Mouse (Mus musculus) heart, postnatal 10 days (tissue): ENCODE measurements around the gene Exoc6b. TPM values are rescaled to one million over a fixed set of nuclear protein-coding genes. Genes with fewer than 3 reads are reported as not detected.

Experiments used
- DNase-seq, 2 experiments: peaks; one replicate each; pipeline ENCODE4 v3.0.0; 2021
- intact Hi-C: fragments of 180-260 bp; cut with DNase I; formaldehyde crosslinking; loops from one replicate; pipeline ENCODE4 v1.15.1; 2025
- total RNA-seq, 2 experiments: library from RNA; stranded (reverse); gene quantifications; 2 replicates each; pipeline ENCODE4 v1.2.3; 2021

Exoc6b gene
- total RNA-seq, 2 experiments from 2014 or later = 21.8 to 24.2 TPM

DNA sequence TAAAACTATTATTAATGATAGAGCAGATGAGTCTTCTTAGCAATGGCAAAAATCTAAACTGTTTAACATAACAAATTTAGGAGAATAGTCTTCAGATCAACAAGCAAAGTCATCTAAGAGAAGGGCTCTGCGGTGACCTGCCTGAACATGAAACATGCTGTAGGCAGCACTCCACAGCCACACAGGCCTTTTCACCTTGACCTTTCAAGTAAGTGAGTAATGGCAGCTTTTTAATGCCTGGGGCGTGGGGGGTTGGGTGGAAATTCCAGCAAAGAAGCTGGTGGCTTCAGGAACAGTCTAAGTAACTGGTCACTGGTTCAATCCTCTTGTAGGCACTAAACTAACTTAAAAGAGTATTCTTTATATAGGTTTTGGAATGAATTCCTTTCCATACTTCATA is 58.9 kb downstream of the Exoc6b start:
- intact Hi-C loops = loop anchor here (10.0 kb wide), 2 partner anchors 416 to 916 kb away; partner anchors contain the start of gene Cyp26b1
- no peak for DNase-seq

GRCm38 (mm10) chr6:84995418-84995817 is 73.9 kb downstream of the Exoc6b start:
- no peak for DNase-seq
- intact Hi-C loops = no loop called here

GRCm38 (mm10) chr6:84976563-84976971 is 92.7 kb downstream of the Exoc6b start:
- intact Hi-C loops = loop anchor here (5.0 kb wide), 1 partner anchor 44 kb away; no protein-coding TSS in a partner anchor

DNA sequence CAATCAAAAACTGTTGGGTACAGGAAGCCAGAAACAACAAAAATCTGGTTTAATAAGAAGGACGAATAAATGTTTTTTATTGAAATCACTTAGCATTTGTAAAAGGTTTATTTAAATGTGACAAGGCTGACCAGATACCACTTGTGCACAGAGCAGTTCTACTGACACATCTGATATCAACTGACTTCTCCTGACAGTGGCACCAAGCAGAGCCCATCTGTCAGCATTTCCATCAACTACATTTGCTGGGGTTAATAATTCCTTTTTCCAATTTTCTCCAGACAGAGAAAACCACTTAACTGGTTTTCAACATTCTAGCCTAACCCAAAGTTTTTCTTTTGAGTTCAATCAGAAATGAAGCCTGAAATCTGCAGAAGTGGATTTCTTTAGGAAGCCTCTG is 100.8 kb downstream of the Exoc6b start:
- no peak for DNase-seq
- intact Hi-C loops = no loop called here

More at GRCm38 (mm10) chr6:84976563-84976971, 92.7 kb downstream of the Exoc6b start:
- DNase-seq = peak; percentile 63 to 78

GRCm38 (mm10) chr6:84964729-84965415 is 104.4 kb downstream of the Exoc6b start:
- intact Hi-C loops = no loop called here
- DNase-seq = no peak

GRCm38 (mm10) chr6:84963044-84963443 is 106.3 kb downstream of the Exoc6b start:
- intact Hi-C loops = no loop called here
- no peak for DNase-seq

DNA sequence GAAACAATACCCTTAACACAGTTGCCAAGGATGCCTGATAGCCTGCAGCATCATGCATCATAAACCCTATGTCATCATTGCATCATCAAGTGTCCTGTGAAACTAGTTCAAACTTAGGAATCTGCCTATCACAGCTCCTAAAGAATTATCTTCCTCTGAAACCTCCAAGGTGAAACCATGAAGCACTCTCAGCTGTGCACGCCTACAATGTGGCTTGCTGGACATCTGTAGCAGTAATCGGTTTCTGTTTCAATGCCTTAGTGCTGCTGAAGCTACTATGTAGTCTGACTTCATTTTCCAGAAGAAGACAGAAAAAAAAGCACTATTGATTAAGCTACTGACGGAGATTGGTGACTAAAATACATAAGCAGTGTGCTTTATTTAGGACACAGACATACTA is 107.5 kb downstream of the Exoc6b start:
- intact Hi-C loops = no loop called here
- DNase-seq = no peak

- intact Hi-C loops = no loop called here
- DNase-seq = no peak
Measured at GRCm38 (mm10) chr6:84959520-84959919, 109.8 kb downstream of the Exoc6b start.

GRCm38 (mm10) chr6:84951621-84952020 is 117.7 kb downstream of the Exoc6b start:
- intact Hi-C loops = no loop called here
- DNase-seq = no peak

DNA sequence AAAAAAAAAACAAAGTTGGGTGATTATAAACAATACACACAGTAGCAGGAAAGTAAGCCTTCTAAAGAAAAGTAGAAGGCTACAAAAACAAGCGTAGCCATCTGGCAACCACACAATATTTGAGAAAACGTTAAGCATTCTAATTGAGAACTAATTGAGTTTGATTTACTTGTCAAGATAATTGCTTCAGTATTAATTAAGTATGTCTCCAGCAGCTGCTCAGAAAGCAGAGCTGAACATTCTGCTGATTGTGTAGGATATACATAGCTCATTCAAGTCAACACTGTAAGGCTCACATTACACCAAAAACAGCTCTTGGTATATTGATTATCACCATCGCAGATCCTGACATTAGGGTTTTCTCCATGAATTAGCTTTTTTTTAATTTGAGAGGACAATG is 122.7 kb downstream of the Exoc6b start:
- no peak for DNase-seq
- intact Hi-C loops = no loop called here

DNA sequence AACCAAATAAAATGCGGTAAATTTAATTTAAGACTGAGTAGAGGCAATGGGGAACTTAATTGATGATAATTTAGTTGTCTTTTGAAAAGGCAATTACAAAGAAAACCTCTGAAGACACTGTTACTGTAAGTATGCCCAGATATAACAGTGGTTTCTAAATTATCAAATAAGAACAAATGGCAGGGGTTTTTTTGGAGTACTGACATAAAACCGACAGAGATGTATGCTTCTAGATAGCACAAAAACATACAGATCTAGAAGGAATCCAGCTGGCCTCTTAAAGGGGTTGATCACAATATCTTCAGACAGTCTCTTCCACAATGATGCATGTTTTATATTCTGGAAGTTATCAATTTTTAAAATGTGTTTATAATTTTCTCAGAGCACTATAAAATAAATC is 123.2 kb downstream of the Exoc6b start:
- intact Hi-C loops = no loop called here
- no peak for DNase-seq

- DNase-seq = peak; percentile 61 to 69
- intact Hi-C loops = loop anchor here (5.0 kb wide), 1 partner anchor 44 kb away; no protein-coding TSS in a partner anchor
Measured at GRCm38 (mm10) chr6:84932953-84933921, 136.1 kb downstream of the Exoc6b start.

- intact Hi-C loops = loop anchor here (5.0 kb wide), 1 partner anchor 46 kb away; no protein-coding TSS in a partner anchor
- DNase-seq = no peak
Measured at GRCm38 (mm10) chr6:84931051-84931450, 138.3 kb downstream of the Exoc6b start.

- peak in 1 of 2 experiments; percentile 23 for DNase-seq
- intact Hi-C loops = no loop called here
Measured at GRCm38 (mm10) chr6:84926066-84926465, 143.2 kb downstream of the Exoc6b start.

DNA sequence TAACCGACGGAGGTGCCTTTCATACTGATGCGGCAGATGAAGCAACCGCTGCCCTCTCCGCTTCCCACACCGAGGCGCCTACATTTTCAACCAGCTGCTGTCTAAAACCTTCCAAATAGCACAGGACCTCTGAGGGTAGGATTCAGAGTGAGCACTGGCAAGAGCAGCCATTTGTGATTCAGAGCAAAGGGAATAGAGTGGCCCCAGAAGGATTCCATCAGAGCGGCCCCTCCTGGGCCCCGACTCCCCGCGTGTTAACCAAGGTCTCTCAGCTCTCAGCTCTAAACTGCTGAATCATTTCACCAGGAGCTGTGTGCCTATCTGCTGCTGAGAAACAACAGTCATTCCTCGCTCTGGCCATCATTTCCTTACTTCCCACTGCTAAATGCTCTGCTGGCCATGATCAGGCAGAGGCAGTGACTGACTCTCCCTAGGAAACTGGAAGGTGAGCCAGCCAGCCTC is 145.5 kb downstream of the Exoc6b start:
- intact Hi-C loops = no loop called here
- DNase-seq = peak; percentile 19 to 20

GRCm38 (mm10) chr6:84916291-84916690 is 153.0 kb downstream of the Exoc6b start:
- DNase-seq = peak; percentile 42 to 65
- intact Hi-C loops = loop anchor here (1.0 to 5.0 kb wide), 2 partner anchors 101 to 201 kb away; no protein-coding TSS in a partner anchor

- intact Hi-C loops = loop anchor here (2.0 to 5.0 kb wide), 4 partner anchors 322 to 815 kb away; no protein-coding TSS in a partner anchor
- peak; percentile 50 to 71 for DNase-seq
Measured at GRCm38 (mm10) chr6:84912434-84912833, 156.9 kb downstream of the Exoc6b start.

DNA sequence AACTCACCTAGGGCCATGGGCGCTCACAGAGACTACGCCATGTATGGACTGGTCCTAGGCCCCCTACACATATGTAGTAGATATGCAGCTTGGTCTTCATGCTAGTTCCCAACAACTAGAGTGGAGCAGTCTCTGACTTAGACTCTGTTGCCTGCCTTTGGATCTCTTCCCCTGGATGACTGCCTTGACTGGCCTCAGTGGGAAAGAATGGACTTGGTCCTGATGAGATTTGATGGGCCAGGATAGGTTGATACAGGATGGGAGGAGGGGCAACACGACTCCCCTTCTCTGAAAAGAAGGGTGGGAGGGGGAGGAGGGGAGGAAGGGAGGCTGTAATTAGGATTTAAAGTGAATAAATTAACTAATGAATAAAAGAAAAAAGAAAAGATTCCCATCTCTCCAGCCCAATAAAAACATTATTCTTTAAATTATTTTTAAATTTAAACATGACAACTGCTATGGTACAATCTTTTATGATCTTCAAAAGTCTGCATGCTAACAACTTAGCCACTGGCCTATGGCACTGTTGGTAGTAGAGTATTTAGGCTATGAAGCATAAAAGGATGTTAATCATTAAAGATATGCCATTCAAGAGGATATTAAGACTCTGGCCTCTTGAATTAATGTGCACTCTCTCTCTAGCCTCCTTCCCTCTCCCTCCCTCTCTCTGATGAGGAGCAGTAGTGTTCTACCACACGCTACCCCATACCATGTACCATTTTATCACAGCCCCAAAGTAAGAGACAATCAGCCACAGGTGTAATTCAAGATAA is 170.1 kb downstream of the Exoc6b start:
- intact Hi-C loops = no loop called here
- no peak for DNase-seq

DNA sequence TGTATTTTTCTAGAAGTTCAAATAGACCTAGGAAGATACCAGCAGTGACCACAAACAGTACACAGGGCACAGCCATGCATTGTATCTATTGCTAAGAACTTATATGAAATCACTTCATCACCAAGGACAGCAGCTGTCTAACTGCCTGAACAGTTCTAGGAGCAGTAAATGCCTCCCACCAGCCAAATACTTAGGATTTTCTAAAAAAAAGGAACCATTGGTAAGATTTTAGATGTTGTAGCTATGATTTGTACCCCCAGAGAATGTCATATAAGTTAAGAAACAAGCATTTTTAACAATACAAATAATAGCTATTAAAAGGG is 175.6 kb downstream of the Exoc6b start:
- DNase-seq = no peak
- intact Hi-C loops = no loop called here
